ENCODE assay signal across 11 mouse cellular contexts in genomic region chr1:92397511-92398051, GRCm38 (mm10).
DNase-seq lines count a peak whose midpoint lies in the region; ATAC-seq lines count a peak whose summit lies in the region.
"Had no signal": no experiment of that assay in that cellular context is flagged by ENCODE, and none has a peak within 500 bp of the region (broad histone marks: within the 10 kb centered on the region; RNA-seq: fewer than 3 reads in every experiment).

No protein-coding gene starts in this region.

- intact Hi-C loops in heart, postnatal 10 days (cut with DNase I), result no loop called here

- peak; percentile 28 for DNase-seq in neural tube, embryonic 11.5 days (ENCODE audit: low spot score)
- no peak for DNase-seq in neural tube, embryonic 10.5 days (ENCODE audit: extremely low spot score, low spot score)
- DNase-seq in mesoderm, embryonic 11.5 days (ENCODE audit: low read depth, low spot score), result peak; percentile 18
- peak; percentile 80 for DNase-seq in retina, postnatal 1 day
- DNase-seq in heart, postnatal 10 days, result no peak
- no peak for DNase-seq in thymus, postnatal 25 days
- DNase-seq in adrenal gland, adult 18-20 months (ENCODE audit: low spot score in 2 of 2), result no peak
- DNase-seq: lung, adult 2 months; right cerebral cortex, postnatal 14 days had no signal

- no peak for ATAC-seq in neural tube, embryonic 11.5 days (ENCODE audit: insufficient read depth, low FRiP score, low TSS enrichment)
- ATAC-seq in forebrain, embryonic 16.5 days, result peak; percentile 61
- ATAC-seq: intestine, embryonic 16.5 days had no signal

- H3K36me3 ChIP-seq in neural tube, embryonic 11.5 days (ENCODE audit: control insufficient read depth, insufficient read depth, low read length), result no peaks in the 10 kb centered on the region
- H3K36me3 ChIP-seq in forebrain, embryonic 16.5 days (ENCODE audit: control insufficient read depth, insufficient read depth), result no peaks in the 10 kb centered on the region

- H3K4me1 ChIP-seq in neural tube, embryonic 11.5 days (ENCODE audit: control insufficient read depth, insufficient read depth, low read length), result 0 out of 2 replicates have a peak, but pooled peaks cover 6% of the 10 kb centered on the region
- peaks cover 8% of the 10 kb centered on the region for H3K4me1 ChIP-seq in forebrain, embryonic 16.5 days (replicated peaks; ENCODE audit: control insufficient read depth, insufficient read depth, low read length)

- H3K9ac ChIP-seq in neural tube, embryonic 11.5 days (ENCODE audit: low read length), result no peak overlapping the region
- peak overlapping the region; percentile 20 for H3K9ac ChIP-seq in forebrain, embryonic 16.5 days (replicated peaks; ENCODE audit: low read depth, low read length)

- no peak overlapping the region for H3K4me2 ChIP-seq in neural tube, embryonic 11.5 days (ENCODE audit: low read depth)
- peak overlapping the region; percentile 14; the same call in 1 of the 2 replicates for H3K4me2 ChIP-seq in forebrain, embryonic 16.5 days (ENCODE audit: low read length)

- no peak overlapping the region for H3K4me3 ChIP-seq in neural tube, embryonic 11.5 days (ENCODE audit: low read depth, low read length)
- H3K4me3 ChIP-seq in forebrain, embryonic 16.5 days (replicated peaks; ENCODE audit: low read length), result no peak overlapping the region

- H3K27ac ChIP-seq in neural tube, embryonic 11.5 days (ENCODE audit: low read depth, low read length), result no peak overlapping the region
- H3K27ac ChIP-seq in forebrain, embryonic 16.5 days (ENCODE audit: low read length), result no peak overlapping the region

- H3K9me3 ChIP-seq in neural tube, embryonic 11.5 days (ENCODE audit: control insufficient read depth, low read length), result no peaks in the 10 kb centered on the region
- no peaks in the 10 kb centered on the region for H3K9me3 ChIP-seq in forebrain, embryonic 16.5 days (ENCODE audit: control insufficient read depth, low read length)

- WGBS in neural tube, embryonic 11.5 days, result 23% methylated on average over 12 of the region's 12 CpGs
- 4% methylated on average over 12 of the region's 12 CpGs for WGBS in forebrain, embryonic 16.5 days

- H3K27me3 ChIP-seq in neural tube, embryonic 11.5 days (ENCODE audit: control insufficient read depth, insufficient read depth, low read length), result no peaks in the 10 kb centered on the region
- H3K27me3 ChIP-seq in forebrain, embryonic 16.5 days (replicated peaks; ENCODE audit: control insufficient read depth, insufficient read depth, low read length), result no peaks in the 10 kb centered on the region

Comparison
In these comparisons a context has a peak if more than half of its experiments do, and no peak if none do; other contexts are left out.
1. DNase-seq: peak in neural tube, embryonic 11.5 days (single experiment), mesoderm, embryonic 11.5 days (single experiment) and retina, postnatal 1 day (single experiment); none in neural tube, embryonic 10.5 days (single experiment), heart, postnatal 10 days (0 of 2), thymus, postnatal 25 days (single experiment) and adrenal gland, adult 18-20 months (0 of 2).